Mouse (Mus musculus) forebrain, embryonic 11.5 days (tissue): Measurements from ENCODE around the gene Tigar. TPM values are rescaled to one million over a fixed set of nuclear protein-coding genes. Genes with fewer than 3 reads are reported as not detected.

Experiments
- ATAC-seq: fragments of 200-750 bp; cut with Nextera tagmentation; replicated peaks from 2 replicates; pipeline ENCODE4 v1.8.0; 2017; ENCODE audit warnings: moderate TSS enrichment; ENCODE audit not compliant: low FRiP score
- DNase-seq: peaks from one replicate; pipeline ENCODE4 v3.0.0-alpha.2; 2017; ENCODE audit warnings: low spot score
- H3K27ac ChIP-seq: fragments of 300-500 bp; sonication (generic); 2 replicates; pipeline ENCODE4 v1.5.1; 2014; ENCODE audit warnings: low read depth, low read length
- H3K27me3 ChIP-seq: fragments of 300-500 bp; sonication (generic); 2 replicates; pipeline ENCODE4 v1.6.1; 2014; ENCODE audit warnings: mild to moderate bottlenecking, low read length, mixed read lengths; ENCODE audit not compliant: control insufficient read depth, insufficient read depth
- H3K36me3 ChIP-seq: fragments of 300-500 bp; sonication (generic); 2 replicates; pipeline ENCODE4 v1.6.1; 2014; ENCODE audit warnings: mild to moderate bottlenecking, low read length, moderate library complexity, mixed read lengths; ENCODE audit not compliant: control insufficient read depth, insufficient read depth
- H3K4me1 ChIP-seq: fragments of 300-500 bp; sonication (generic); replicated peaks from 2 replicates; pipeline ENCODE4 v1.6.1; 2014; ENCODE audit warnings: low read length, mixed read lengths; ENCODE audit not compliant: control insufficient read depth, insufficient read depth
- H3K4me2 ChIP-seq: fragments of 300-500 bp; sonication (generic); 2 replicates; pipeline ENCODE4 v1.6.1; 2014; ENCODE audit warnings: low read depth, mild to moderate bottlenecking, low read length, moderate library complexity, mixed read lengths; ENCODE audit not compliant: severe bottlenecking
- H3K4me3 ChIP-seq: fragments of 300-500 bp; sonication (generic); 2 replicates; pipeline ENCODE4 v1.5.1; 2014; ENCODE audit warnings: low read depth, low read length
- H3K9ac ChIP-seq: fragments of 300-500 bp; sonication (generic); 2 replicates; pipeline ENCODE4 v1.6.1; 2014; ENCODE audit warnings: low read length
- H3K9me3 ChIP-seq: fragments of 300-500 bp; sonication (generic); 2 replicates; pipeline ENCODE4 v1.6.1; 2016; ENCODE audit warnings: low read length, mixed read lengths; ENCODE audit not compliant: control insufficient read depth
- WGBS: fragments of 180-500 bp; shearing (Covaris S2); extraction: QIAGEN DNeasy Blood & Tissue Kit; methylation state at CpG from one replicate; pipeline ENCODE4 v1.1.7; 2014; 5-methylcytosine and 5-hydroxymethylcytosine counted together
- polyA plus RNA-seq: library from polyadenylated mRNA; unstranded; fragments of >200 nt; fragmentation: Nextera tagmentation; extraction: Ambion mirVana; gene quantifications from 2 replicates; pipeline ENCODE4 v1.2.1, GENCODE M21; 2014

Tigar gene
- polyA plus RNA-seq, 1 experiment from 2014 or later, result 6.8 TPM

- DNase-seq, result no peak
- Histone ChIP-seq H3K27me3 (no peaks in the 10 kb centered on the region), H3K4me2 (no peak overlapping the region), H3K4me1 (peaks cover 10% of the 10 kb centered on the region; the same call in 1 of the 2 replicates), H3K27ac (no peak overlapping the region), H3K36me3 (peaks cover 10% of the 10 kb centered on the region), H3K9me3 (no peaks in the 10 kb centered on the region), H3K4me3 (no peak overlapping the region), H3K9ac (no peak overlapping the region)
- WGBS, result 82% methylated on average over 20 of the region's 20 CpGs
- no peak for ATAC-seq
Measured at GRCm38 (mm10) chr6:127145464-127146190, 36.3 kb upstream of the Tigar start.

- ATAC-seq, result no peak
- Histone ChIP-seq H3K9ac (no peak overlapping the region), H3K4me1 (peaks cover 10% of the 10 kb centered on the region; the same call in 1 of the 2 replicates)
Measured at GRCm38 (mm10) chr6:127143576-127144288, 34.4 kb upstream of the Tigar start.

GRCm38 (mm10) chr6:127143124-127143520 is 33.8 kb upstream of the Tigar start:
- DNase-seq, result no peak
- no peaks in the 10 kb centered on the region for H3K9me3 ChIP-seq
- H3K36me3 ChIP-seq, result peaks cover 17% of the 10 kb centered on the region
- H3K9ac ChIP-seq, result no peak overlapping the region
- no peak overlapping the region for H3K27ac ChIP-seq
- H3K4me1 ChIP-seq, result peaks cover 10% of the 10 kb centered on the region; the same call in 1 of the 2 replicates
- WGBS, result 85% methylated on average over 10 of the region's 10 CpGs
- H3K4me3 ChIP-seq, result no peak overlapping the region
- H3K27me3 ChIP-seq, result no peaks in the 10 kb centered on the region
- no peak for ATAC-seq
- H3K4me2 ChIP-seq, result no peak overlapping the region

More at GRCm38 (mm10) chr6:127143576-127144288, 34.4 kb upstream of the Tigar start:
- no peak overlapping the region; the same call in 1 of the 2 replicates for H3K27ac ChIP-seq
- no peak for DNase-seq
- no peaks in the 10 kb centered on the region for H3K9me3 ChIP-seq
- no peaks in the 10 kb centered on the region for H3K27me3 ChIP-seq
- H3K4me2 ChIP-seq, result no peak overlapping the region
- H3K4me3 ChIP-seq, result no peak overlapping the region
- 82% methylated on average over 7 of the region's 7 CpGs for WGBS
- H3K36me3 ChIP-seq, result peaks cover 16% of the 10 kb centered on the region

DNA sequence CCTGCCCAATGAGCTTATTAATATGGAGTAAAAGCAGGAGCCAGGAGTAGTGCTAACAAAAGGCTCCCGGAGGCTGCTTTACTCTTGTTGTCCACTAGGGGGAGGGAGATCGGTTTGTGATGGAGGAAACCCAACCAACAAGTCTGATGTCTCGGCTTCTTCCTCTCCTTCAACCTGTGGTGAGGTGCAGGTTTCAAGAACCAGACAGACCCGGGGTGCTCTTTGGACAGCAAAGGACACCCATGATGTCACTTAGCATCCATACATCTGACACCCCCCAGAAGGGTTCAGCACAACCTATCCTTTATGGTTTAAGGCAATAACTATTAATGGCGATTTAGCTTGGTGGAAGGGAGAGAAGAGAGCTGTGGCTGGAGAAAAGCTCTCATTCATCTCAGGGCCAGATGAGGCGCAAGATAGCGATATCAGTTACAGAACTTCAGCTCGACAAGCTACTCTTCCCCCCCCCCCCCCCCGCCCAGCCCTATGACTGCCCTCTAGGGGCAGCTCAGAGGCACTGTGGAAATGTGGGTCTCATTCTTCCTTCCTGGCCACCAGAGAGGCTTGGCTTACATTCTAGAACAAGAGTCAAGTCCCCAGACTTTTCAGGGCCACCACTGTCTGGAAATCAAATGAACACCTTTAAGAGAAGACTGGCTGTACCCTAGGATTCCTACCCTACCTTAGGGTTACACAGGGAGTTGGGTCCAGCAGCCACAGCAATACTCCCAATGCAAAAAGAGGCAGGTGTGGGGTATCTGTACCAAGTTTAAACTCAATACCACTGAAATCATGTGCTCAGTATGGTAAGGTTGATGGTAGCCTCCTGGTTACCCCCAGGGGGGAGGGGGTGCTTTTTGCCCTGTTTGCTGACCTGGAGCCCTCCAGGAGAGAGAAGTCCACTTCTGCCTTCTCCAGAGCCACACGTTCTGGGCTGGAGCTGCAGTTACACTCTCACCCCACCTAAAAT is 33.1 kb upstream of the Tigar start:
- Histone ChIP-seq H3K4me2 (no peak overlapping the region), H3K27ac (no peak overlapping the region), H3K9me3 (no peaks in the 10 kb centered on the region), H3K4me3 (no peak overlapping the region), H3K4me1 (peaks cover 9% of the 10 kb centered on the region; the same call in 1 of the 2 replicates), H3K36me3 (peaks cover 19% of the 10 kb centered on the region), H3K27me3 (no peaks in the 10 kb centered on the region), H3K9ac (no peak overlapping the region)
- ATAC-seq, result peak; percentile 57
- 26% methylated on average over 10 of the region's 10 CpGs for WGBS
- DNase-seq, result peak; percentile 76

- no peak overlapping the region for H3K4me3 ChIP-seq
- H3K27me3 ChIP-seq, result no peaks in the 10 kb centered on the region
- H3K27ac ChIP-seq, result no peak overlapping the region
- H3K9ac ChIP-seq, result no peak overlapping the region
- ATAC-seq (no peak), DNase-seq (no peak)
- no peaks in the 10 kb centered on the region for H3K9me3 ChIP-seq
- peaks cover 23% of the 10 kb centered on the region for H3K36me3 ChIP-seq
- peaks cover 2% of the 10 kb centered on the region; the same call in 1 of the 2 replicates for H3K4me1 ChIP-seq
- whole genome bisulfite sequencing, result 96% methylated on average over 11 of the region's 11 CpGs
- no peak overlapping the region for H3K4me2 ChIP-seq
Measured at GRCm38 (mm10) chr6:127138962-127139361, 29.6 kb upstream of the Tigar start.

- Histone ChIP-seq H3K36me3 (peaks cover 11% of the 10 kb centered on the region; the same call in 1 of the 2 replicates), H3K4me3 (no peak overlapping the region), H3K4me1 (peaks cover 9% of the 10 kb centered on the region; the same call in 1 of the 2 replicates), H3K4me2 (no peak overlapping the region), H3K27me3 (no peaks in the 10 kb centered on the region; the same call in 1 of the 2 replicates), H3K9ac (no peak overlapping the region), H3K9me3 (no peaks in the 10 kb centered on the region), H3K27ac (peak overlapping the region; percentile 0; the same call in 1 of the 2 replicates)
- 29% methylated on average over 16 of the region's 16 CpGs for WGBS
- ATAC-seq (peak; percentile 89), DNase-seq (peak; percentile 67)
Measured at GRCm38 (mm10) chr6:127133433-127134245, 24.3 kb upstream of the Tigar start.

DNA sequence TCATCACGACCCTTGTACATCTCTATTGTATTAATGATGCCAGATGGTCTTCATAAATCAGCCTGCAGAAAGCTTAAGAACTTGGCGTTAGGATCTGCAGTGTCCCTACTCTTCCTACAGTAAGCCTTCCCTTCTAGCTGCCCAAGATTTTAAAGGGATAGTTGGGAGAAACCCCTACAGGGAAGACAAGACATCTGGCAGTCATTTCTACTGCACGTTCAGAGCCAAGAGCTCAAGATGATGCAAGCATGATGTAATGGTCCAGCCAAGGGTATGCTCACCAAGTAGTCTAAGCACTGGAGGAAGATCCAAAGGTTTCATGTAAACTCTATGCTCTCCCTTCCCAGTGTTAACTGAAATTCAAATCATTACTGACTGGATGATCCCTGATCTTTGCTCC is 23.4 kb upstream of the Tigar start:
- H3K36me3 ChIP-seq, result peaks cover 9% of the 10 kb centered on the region; the same call in 1 of the 2 replicates
- H3K4me3 ChIP-seq, result no peak overlapping the region
- ATAC-seq (no peak), DNase-seq (no peak)
- no peak overlapping the region for H3K9ac ChIP-seq
- no peak overlapping the region for H3K27ac ChIP-seq
- no peak overlapping the region for H3K4me2 ChIP-seq
- no peaks in the 10 kb centered on the region for H3K9me3 ChIP-seq
- no peaks in the 10 kb centered on the region; the same call in 1 of the 2 replicates for H3K27me3 ChIP-seq
- 86% methylated on average over 3 of the region's 3 CpGs for WGBS
- peaks cover 9% of the 10 kb centered on the region; the same call in 1 of the 2 replicates for H3K4me1 ChIP-seq
